Mouse (Mus musculus) right cerebral cortex, postnatal 14 days (tissue): ENCODE data around the gene 2010111I01Rik.

Experiments
- DNase-seq: peaks from one replicate; pipeline ENCODE4 v3.0.0; 2022

2010111I01Rik gene

DNA sequence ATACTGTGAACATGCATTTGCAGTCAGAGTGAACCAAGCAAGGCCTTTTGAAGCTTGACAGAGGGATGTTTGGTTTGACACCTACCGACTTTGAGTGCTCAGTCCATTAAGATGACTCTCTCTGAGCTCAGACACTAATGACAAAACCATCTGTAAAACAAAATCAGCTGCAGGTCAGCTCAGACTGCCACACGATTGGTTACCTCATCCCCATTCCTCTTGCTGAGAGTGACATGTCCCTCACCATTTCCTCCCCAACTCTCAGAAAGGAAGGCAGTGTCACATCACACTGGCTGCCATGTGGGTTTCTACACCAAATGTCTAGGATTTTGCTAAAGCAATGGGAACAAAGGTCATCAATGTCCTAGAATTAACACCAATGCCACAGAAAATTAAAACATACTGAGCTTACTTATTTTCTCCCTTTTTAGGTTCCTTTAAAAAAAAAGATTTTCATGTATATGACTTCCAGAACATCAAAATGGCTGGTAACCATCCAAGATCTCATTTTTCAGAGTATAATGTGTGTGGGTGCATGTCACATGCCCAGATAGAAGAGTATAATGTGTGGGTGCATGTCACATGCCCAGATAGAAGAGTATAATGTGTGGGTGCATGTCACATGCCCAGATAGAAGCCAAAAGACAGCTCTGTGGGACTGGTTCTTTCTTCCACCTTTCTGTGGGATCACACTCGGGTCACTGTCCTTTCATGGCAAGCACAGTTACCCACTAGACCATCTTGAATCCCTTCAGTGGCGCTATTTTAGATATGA lies 395.6 kb downstream of the 2010111I01Rik start:
- DNase-seq = no peak

DNA sequence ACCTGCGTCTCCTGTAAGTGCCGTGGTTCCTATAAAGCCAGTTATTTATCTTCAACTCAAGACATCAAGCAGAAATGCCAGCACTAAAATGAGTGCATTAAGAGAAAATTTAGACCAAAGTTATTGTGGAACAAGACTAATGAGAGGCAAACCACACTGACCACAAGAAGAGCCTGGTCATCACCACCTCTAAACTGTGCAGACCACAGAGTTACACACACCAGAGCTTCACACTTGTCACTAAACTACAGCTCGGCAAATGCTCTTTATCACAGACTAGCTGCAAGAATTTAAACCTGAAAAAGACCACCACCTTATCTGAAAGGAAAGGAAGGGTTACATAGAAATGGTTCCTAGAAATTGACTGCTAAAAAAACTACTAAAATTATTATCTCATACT lies 397.1 kb downstream of the 2010111I01Rik start:
- no peak for DNase-seq

GRCm38 (mm10) chr13:63373460-63374166 lies 408.9 kb downstream of the 2010111I01Rik start:
- DNase-seq = no peak
